In genomic region chr4:46307341-46307740, GRCm38 (mm10) we compare ENCODE assay signal across 9 mouse cellular contexts. TPM values are rescaled to one million over a fixed set of nuclear protein-coding genes. Genes with fewer than 3 reads are reported as not detected.
DNase-seq lines count a peak whose midpoint lies in the region; ATAC-seq lines count a peak whose summit lies in the region.
"Had no signal": no experiment of that assay in that cellular context is flagged by ENCODE, and none has a peak within 500 bp of the region (broad histone marks: within the 10 kb centered on the region; RNA-seq: fewer than 3 reads in every experiment).

No protein-coding gene starts in this region.

- peak; percentile 97 for DNase-seq in heart, adult 11 months
- peak; percentile 89 for DNase-seq in cerebellum, adult 11 months
- peak; percentile 21 to 30 for DNase-seq in layer of hippocampus, postnatal 25 days (ENCODE audit: extremely low spot score in 1 of 2, low spot score in 1 of 2)
- peak; percentile 4 for DNase-seq in ovary, postnatal 10 days (ENCODE audit: low spot score)
- no peak for DNase-seq in spleen, postnatal 10 days (ENCODE audit: low spot score in 2 of 2)
- no peak for DNase-seq in thymus, postnatal 4 days

- H3K4me2 ChIP-seq in heart, embryonic 11.5 days = no peak overlapping the region
- peak overlapping the region; percentile 18; the same call in 1 of the 2 replicates for H3K4me2 ChIP-seq in heart, embryonic 13.5 days

- H3K9ac ChIP-seq in heart, embryonic 11.5 days (ENCODE audit: low read depth, low read length) = no peak overlapping the region
- no peak overlapping the region for H3K9ac ChIP-seq in heart, embryonic 13.5 days

- H3K36me3 ChIP-seq in heart, embryonic 11.5 days (ENCODE audit: control insufficient read depth, insufficient read depth, low read length) = no peaks in the 10 kb centered on the region
- H3K36me3 ChIP-seq in heart, embryonic 13.5 days = no peaks in the 10 kb centered on the region

- 0 out of 2 replicates have a peak, but pooled peaks cover 9% of the 10 kb centered on the region for H3K4me1 ChIP-seq in heart, embryonic 11.5 days (ENCODE audit: control insufficient read depth, insufficient read depth, low read length)
- peaks cover 25% of the 10 kb centered on the region for H3K4me1 ChIP-seq in heart, embryonic 13.5 days

- H3K9me3 ChIP-seq in heart, embryonic 11.5 days (replicated peaks; ENCODE audit: control insufficient read depth, low read length) = no peaks in the 10 kb centered on the region
- no peaks in the 10 kb centered on the region for H3K9me3 ChIP-seq in heart, embryonic 13.5 days

- 39% methylated on average over 9 of the region's 9 CpGs for WGBS in heart, embryonic 11.5 days (ENCODE audit: insufficient replicate concordance)
- WGBS in heart, embryonic 13.5 days = 35% methylated on average over 9 of the region's 9 CpGs

- H3K27me3 ChIP-seq in heart, embryonic 11.5 days (ENCODE audit: control insufficient read depth, insufficient read depth, low read length) = peaks cover 47% of the 10 kb centered on the region
- peaks cover 76% of the 10 kb centered on the region for H3K27me3 ChIP-seq in heart, embryonic 13.5 days (replicated peaks)

- ATAC-seq in heart, embryonic 11.5 days (replicated peaks; ENCODE audit: insufficient number of reproducible peaks, low FRiP score, low TSS enrichment) = no peak
- no peak for ATAC-seq in heart, embryonic 13.5 days (ENCODE audit: extremely low read depth, insufficient number of reproducible peaks, low FRiP score, low TSS enrichment)

- no peak overlapping the region for H3K4me3 ChIP-seq in heart, embryonic 11.5 days (ENCODE audit: low read depth, low read length)
- no peak overlapping the region for H3K4me3 ChIP-seq in heart, embryonic 13.5 days

- H3K27ac ChIP-seq in heart, embryonic 11.5 days (ENCODE audit: low read depth, low read length) = no peak overlapping the region
- H3K27ac ChIP-seq in heart, embryonic 13.5 days (replicated peaks) = no peak overlapping the region
- H3K27ac ChIP-seq: macrophage had no signal

RNA-seq across cellular contexts. Expression of gene Foxe1, which starts 36.1 kb away (rescaled TPM):
- polyA plus RNA-seq in heart, embryonic 11.5 days (2014; fragmentation: Nextera tagmentation; extraction: Ambion mirVana) = 0.07 TPM in 2 replicates
- polyA plus RNA-seq in heart, embryonic 13.5 days (2015; fragmentation: Nextera tagmentation; extraction: Ambion mirVana) = not detected in 2 replicates
- total RNA-seq in layer of hippocampus, postnatal 25 days (2021) = not detected
- polyA plus RNA-seq: macrophage had no signal

Comparison
In these comparisons a context has a peak if more than half of its experiments do, and no peak if none do; other contexts are left out.
1. DNase-seq: peak in heart, adult 11 months (single experiment), cerebellum, adult 11 months (single experiment), layer of hippocampus, postnatal 25 days (2 of 2) and ovary, postnatal 10 days (single experiment); none in spleen, postnatal 10 days (0 of 2) and thymus, postnatal 4 days (single experiment).